Mouse (Mus musculus): ENCODE measurements at regions not wholly inside any gene's neighbourhood (a gene's known extent, or its start where the extent isn't known, plus 50 kb on each side); places are given as distances from the start of the nearest gene placed in this dataset.

GRCm38 (mm10) chr16:19203681-19204080 is 110.2 kb downstream of the Olfr164 start:
- dilution Hi-C loops (cut with MboI; ENCODE audit: extremely low pct_ligation_motif_present, extremely low pct_unique_long_range_greater_than_20kb, low sequenced_read_pairs), result no loop called here
- in situ Hi-C loops (cut with MboI; ENCODE audit: low pct_ligation_motif_present, low pct_unique_long_range_greater_than_20kb, low sequenced_read_pairs), result no loop called here
- H3K9me3 ChIP-seq (replicated peaks; ENCODE audit: low read length), result peaks cover 21% of the 10 kb centered on the region
- no peak for DNase-seq (ENCODE audit: extremely low read depth)
- TF ChIP-seq USF1 (IDR thresholded peaks at IDR 0.05; ENCODE audit: low read depth, low read length) (no peak), MAFK (IDR thresholded peaks at IDR 0.05; ENCODE audit: insufficient replicate concordance, low read length) (no peak), MYC (IDR thresholded peaks at IDR 0.05; ENCODE audit: low read depth, low read length) (no peak), ZMIZ1 (IDR thresholded peaks at IDR 0.05; ENCODE audit: low read depth, low read length) (no peak), TCF12 (IDR thresholded peaks at IDR 0.05; ENCODE audit: low read depth, low read length) (no peak), KAT2A (IDR thresholded peaks at IDR 0.05; ENCODE audit: insufficient replicate concordance, low read length) (no peak), SIN3A (IDR thresholded peaks at IDR 0.05; ENCODE audit: low read length) (no peak), MAZ (IDR thresholded peaks at IDR 0.05; ENCODE audit: low read depth, low read length) (no peak), RAD21 (IDR thresholded peaks at IDR 0.05; ENCODE audit: low read depth, low read length) (no peak), NELFE (IDR thresholded peaks at IDR 0.05; ENCODE audit: low read depth, low read length) (no peak), ETS1 (conservative IDR thresholded peaks at IDR 0.05; ENCODE audit: low read depth, low read length) (no peak), JUND (conservative IDR thresholded peaks at IDR 0.05; ENCODE audit: low read depth, low read length) (no peak)
- no peak overlapping the region for H3K27ac ChIP-seq (ENCODE audit: insufficient read depth, low read depth)
- no peak overlapping the region for H3K4me2 ChIP-seq (ENCODE audit: insufficient read depth, low read depth, poor library complexity, severe bottlenecking)
- peaks cover 18% of the 10 kb centered on the region for H3K79me2 ChIP-seq (replicated peaks; ENCODE audit: control insufficient read depth, extremely low read depth, insufficient read depth, poor library complexity, severe bottlenecking)
- no peak overlapping the region for H3K9ac ChIP-seq (ENCODE audit: insufficient read depth, low read depth)
- no peaks in the 10 kb centered on the region for H3K27me3 ChIP-seq (replicated peaks)
- no peak overlapping the region for H3K4me3 ChIP-seq (replicated peaks in 1 of 3; ENCODE audit: low read depth in 2 of 3, low read length in 2 of 3, poor library complexity in 1 of 3)
- H3K36me3 ChIP-seq (replicated peaks in 1 of 2; ENCODE audit: control insufficient read depth in 1 of 2, insufficient read depth in 1 of 2, low read length in 1 of 2), result peaks cover 4% of the 10 kb centered on the region in 2 experiments
- H3K4me1 ChIP-seq (ENCODE audit: control insufficient read depth in 1 of 2, insufficient read depth in 2 of 2), result peaks cover 4 to 23% of the 10 kb centered on the region in 2 experiments; a peak in 3 of 4 replicates

- Histone ChIP-seq H3K9me3 (replicated peaks; ENCODE audit: low read length) (peaks cover 13% of the 10 kb centered on the region), H3K27me3 (replicated peaks) (no peaks in the 10 kb centered on the region), H3K4me3 (replicated peaks in 1 of 3; ENCODE audit: low read depth in 2 of 3, low read length in 2 of 3, poor library complexity in 1 of 3) (no peak overlapping the region), H3K4me1 (ENCODE audit: control insufficient read depth in 1 of 2, insufficient read depth in 2 of 2) (peaks cover 15 to 40% of the 10 kb centered on the region in 2 experiments; a peak in 3 of 4 replicates), H3K36me3 (replicated peaks in 1 of 2; ENCODE audit: control insufficient read depth in 1 of 2, insufficient read depth in 1 of 2, low read length in 1 of 2) (peaks cover 16 to 18% of the 10 kb centered on the region in 2 experiments), H3K27ac (ENCODE audit: insufficient read depth, low read depth) (peak overlapping the region; percentile 88), H3K9ac (ENCODE audit: insufficient read depth, low read depth) (peak overlapping the region; percentile 100), H3K79me2 (replicated peaks; ENCODE audit: control insufficient read depth, extremely low read depth, insufficient read depth, poor library complexity, severe bottlenecking) (peaks cover 27% of the 10 kb centered on the region), H3K4me2 (ENCODE audit: insufficient read depth, low read depth, poor library complexity, severe bottlenecking) (peak overlapping the region; percentile 74; the same call in 1 of the 2 replicates)
- in situ Hi-C loops (cut with MboI; ENCODE audit: low pct_ligation_motif_present, low pct_unique_long_range_greater_than_20kb, low sequenced_read_pairs) (no loop called here), dilution Hi-C loops (cut with MboI; ENCODE audit: extremely low pct_ligation_motif_present, extremely low pct_unique_long_range_greater_than_20kb, low sequenced_read_pairs) (no loop called here)
- DNase-seq (ENCODE audit: extremely low read depth), result peak; percentile 60
- TF ChIP-seq MAZ (IDR thresholded peaks at IDR 0.05; ENCODE audit: low read depth, low read length) (no peak), PAX5 (IDR thresholded peaks at IDR 0.05; ENCODE audit: low read length) (no peak), MEF2A (IDR thresholded peaks at IDR 0.05; ENCODE audit: borderline replicate concordance, low read depth, low read length) (no peak), ZMIZ1 (IDR thresholded peaks at IDR 0.05; ENCODE audit: low read depth, low read length) (no peak), MXI1 (IDR thresholded peaks at IDR 0.05; ENCODE audit: low read depth, low read length) (no peak), GABPA (IDR thresholded peaks at IDR 0.05; ENCODE audit: insufficient replicate concordance, low read depth, low read length) (no peak), NELFE (IDR thresholded peaks at IDR 0.05; ENCODE audit: low read depth, low read length) (no peak), MAFK (IDR thresholded peaks at IDR 0.05; ENCODE audit: insufficient replicate concordance, low read length) (no peak), RAD21 (IDR thresholded peaks at IDR 0.05; ENCODE audit: low read depth, low read length) (no peak), HCFC1 (IDR thresholded peaks at IDR 0.05; ENCODE audit: low read depth, low read length) (no peak), ELF1 (IDR thresholded peaks at IDR 0.05; ENCODE audit: low read depth, low read length) (no peak), POLR2AphosphoS2 (IDR thresholded peaks at IDR 0.05; ENCODE audit: low read depth, low read length) (no peak; the same call in 1 of the 2 replicates), MAX (IDR thresholded peaks at IDR 0.05; ENCODE audit: low read length) (no peak), UBTF (IDR thresholded peaks at IDR 0.05; ENCODE audit: low read depth, low read length) (no peak), JUND (conservative IDR thresholded peaks at IDR 0.05; ENCODE audit: low read depth, low read length) (peak; percentile 23; the same call in 1 of the 2 replicates), POLR2A (IDR thresholded peaks at IDR 0.05; ENCODE audit: low read depth, low read length) (peak; percentile 53; the same call in 1 of the 2 replicates), EP300 (IDR thresholded peaks at IDR 0.05; ENCODE audit: low read length) (no peak), TCF12 (IDR thresholded peaks at IDR 0.05; ENCODE audit: low read depth, low read length) (no peak), E2F4 (IDR thresholded peaks at IDR 0.05; ENCODE audit: insufficient replicate concordance, low read depth, low read length) (no peak), BHLHE40 (IDR thresholded peaks at IDR 0.05; ENCODE audit: low read depth, low read length) (no peak), ZC3H11A (IDR thresholded peaks at IDR 0.05; ENCODE audit: low read depth, low read length) (no peak), CHD1 (IDR thresholded peaks at IDR 0.05; ENCODE audit: low read depth, low read length) (peak; percentile 37; the same call in 1 of the 2 replicates), KAT2A (IDR thresholded peaks at IDR 0.05; ENCODE audit: insufficient replicate concordance, low read length) (no peak), ZNF384 (IDR thresholded peaks at IDR 0.05; ENCODE audit: low read depth, low read length) (no peak), USF2 (conservative IDR thresholded peaks at IDR 0.05; ENCODE audit: low read depth, low read length) (0 out of 2 replicates have a peak, but pooled peaks have one; percentile 4), ETS1 (conservative IDR thresholded peaks at IDR 0.05; ENCODE audit: low read depth, low read length) (0 out of 2 replicates have a peak, but pooled peaks have one; percentile 20), RCOR1 (conservative IDR thresholded peaks at IDR 0.05; ENCODE audit: low read depth, low read length) (no peak), MYC (IDR thresholded peaks at IDR 0.05; ENCODE audit: low read depth, low read length) (no peak), USF1 (IDR thresholded peaks at IDR 0.05; ENCODE audit: low read depth, low read length) (no peak)
These were observed 112.9 kb downstream of the Olfr164 start for GRCm38 (mm10) chr16:19200977-19201376.
